Mouse (Mus musculus) kidney, postnatal 0 days (tissue): ENCODE measurements around the gene Gm10282. TPM values are rescaled to one million over a fixed set of nuclear protein-coding genes. Genes with fewer than 3 reads are reported as not detected.

Experiments
- ATAC-seq: fragments of 200-750 bp; cut with Nextera tagmentation; replicated peaks from 2 replicates; pipeline ENCODE4 v1.8.0; 2017; ENCODE audit warnings: low read depth, moderate number of reproducible peaks, moderate TSS enrichment, moderate library complexity; ENCODE audit not compliant: low FRiP score
- DNase-seq: peaks from one replicate; pipeline ENCODE4 v3.0.0-alpha.2; 2016; ENCODE audit warnings: low spot score
- H3K27ac ChIP-seq: fragments of 300-500 bp; sonication (generic); 2 replicates; pipeline ENCODE4 v1.5.1; 2014; ENCODE audit warnings: mild to moderate bottlenecking
- H3K27me3 ChIP-seq: fragments of 300-500 bp; sonication (generic); 2 replicates; pipeline ENCODE4 v1.6.1; 2014; ENCODE audit warnings: low read length, mixed read lengths; ENCODE audit not compliant: insufficient read depth
- H3K36me3 ChIP-seq: fragments of 300-500 bp; sonication (generic); 2 replicates; pipeline ENCODE4 v1.6.1; 2014; ENCODE audit warnings: low read length, mixed read lengths; ENCODE audit not compliant: insufficient read depth
- H3K4me1 ChIP-seq: fragments of 300-500 bp; sonication (generic); replicated peaks from 2 replicates; pipeline ENCODE4 v1.6.1; 2014; ENCODE audit warnings: antibody characterized with exemption, low read length, mixed read lengths; ENCODE audit not compliant: insufficient read depth
- H3K4me2 ChIP-seq: fragments of 300-500 bp; sonication (generic); 2 replicates; pipeline ENCODE4 v1.6.1; 2014; ENCODE audit warnings: mild to moderate bottlenecking, low read length, moderate library complexity, mixed read lengths
- H3K4me3 ChIP-seq: fragments of 300-500 bp; sonication (generic); replicated peaks from 2 replicates; pipeline ENCODE4 v1.5.1; 2014; ENCODE audit warnings: low read depth, low read length
- H3K9ac ChIP-seq: fragments of 300-500 bp; sonication (generic); 2 replicates; pipeline ENCODE4 v1.6.1; 2014; ENCODE audit warnings: low read depth, low read length
- H3K9me3 ChIP-seq: fragments of 300-500 bp; sonication (generic); replicated peaks from 2 replicates; pipeline ENCODE4 v1.6.1; 2016; ENCODE audit warnings: low read length, inconsistent platforms, mixed read lengths
- CTCF ChIP-seq: IDR thresholded peaks from 2 replicates; pipeline ENCODE4 v1.5.1; 2016; ENCODE audit warnings: antibody characterized with exemption, low read depth, mild to moderate bottlenecking, moderate library complexity
- WGBS: fragments of 180-500 bp; shearing (Covaris S2); extraction: QIAGEN DNeasy Blood & Tissue Kit; methylation state at CpG from one replicate; pipeline ENCODE4 v1.1.7; 2014; 5-methylcytosine and 5-hydroxymethylcytosine counted together
- polyA plus RNA-seq: library from polyadenylated mRNA; unstranded; fragments of >200 nt; fragmentation: Nextera tagmentation; extraction: Ambion mirVana; gene quantifications from 2 replicates; pipeline ENCODE4 v1.2.1, GENCODE M21; 2015

The Gm10282 gene
- polyA plus RNA-seq, 1 experiment from 2014 or later = 22.8 TPM

- no peak overlapping the region for H3K4me2 ChIP-seq
- H3K4me3 ChIP-seq = no peak overlapping the region
- ATAC-seq (no peak), DNase-seq (no peak)
- H3K27ac ChIP-seq = 0 out of 2 replicates have a peak overlapping the region, but pooled peaks have one; percentile 3
- no peaks in the 10 kb centered on the region for H3K9me3 ChIP-seq
- H3K36me3 ChIP-seq = peaks cover 20% of the 10 kb centered on the region; the same call in 1 of the 2 replicates
- H3K4me1 ChIP-seq = no peaks in the 10 kb centered on the region
- TF ChIP-seq CTCF = no peak
- H3K9ac ChIP-seq = no peak overlapping the region
- H3K27me3 ChIP-seq = no peaks in the 10 kb centered on the region
Observed at GRCm38 (mm10) chr8:72337034-72337433, 32.0 kb upstream of the Gm10282 start.

- ATAC-seq = no peak
- TF ChIP-seq CTCF = no peak
- H3K36me3 ChIP-seq = peaks cover 18% of the 10 kb centered on the region; the same call in 1 of the 2 replicates
- no peaks in the 10 kb centered on the region for H3K9me3 ChIP-seq
- H3K4me3 ChIP-seq = no peak overlapping the region
- WGBS = 53% methylated on average over 2 of the region's 2 CpGs
- no peaks in the 10 kb centered on the region for H3K4me1 ChIP-seq
- no peak overlapping the region for H3K4me2 ChIP-seq
- no peak for DNase-seq
- 0 out of 2 replicates have a peak overlapping the region, but pooled peaks have one; percentile 3 for H3K27ac ChIP-seq
- no peak overlapping the region for H3K9ac ChIP-seq
- H3K27me3 ChIP-seq = no peaks in the 10 kb centered on the region
Observed at GRCm38 (mm10) chr8:72336273-72336672, 31.2 kb upstream of the Gm10282 start.

GRCm38 (mm10) chr8:72334144-72334641 lies 29.1 kb upstream of the Gm10282 start:
- DNase-seq (no peak), ATAC-seq (no peak)
- Histone ChIP-seq H3K9me3 (no peaks in the 10 kb centered on the region), H3K36me3 (0 out of 2 replicates have a peak, but pooled peaks cover 5% of the 10 kb centered on the region), H3K4me2 (no peak overlapping the region), H3K27ac (no peak overlapping the region), H3K9ac (no peak overlapping the region), H3K27me3 (no peaks in the 10 kb centered on the region), H3K4me1 (no peaks in the 10 kb centered on the region), H3K4me3 (no peak overlapping the region)
- WGBS = 76% methylated on average over 4 of the region's 4 CpGs
- TF ChIP-seq CTCF = no peak

GRCm38 (mm10) chr8:72333429-72334143 lies 28.5 kb upstream of the Gm10282 start:
- DNase-seq (no peak), ATAC-seq (no peak; the same call in 1 of the 2 replicates)
- no peak for TF ChIP-seq CTCF
- Histone ChIP-seq H3K9me3 (no peaks in the 10 kb centered on the region), H3K27ac (no peak overlapping the region), H3K4me2 (no peak overlapping the region), H3K27me3 (no peaks in the 10 kb centered on the region), H3K4me1 (no peaks in the 10 kb centered on the region), H3K36me3 (no peaks in the 10 kb centered on the region), H3K9ac (no peak overlapping the region), H3K4me3 (no peak overlapping the region)
- 40% methylated on average over 3 of the region's 3 CpGs for WGBS

GRCm38 (mm10) chr8:72331631-72332030 lies 26.6 kb upstream of the Gm10282 start:
- WGBS = 91% methylated on average over 4 of the region's 4 CpGs
- H3K4me3 ChIP-seq = no peak overlapping the region
- ATAC-seq = no peak
- DNase-seq = no peak
- no peak overlapping the region for H3K27ac ChIP-seq
- no peak overlapping the region for H3K4me2 ChIP-seq
- no peaks in the 10 kb centered on the region for H3K4me1 ChIP-seq
- no peaks in the 10 kb centered on the region for H3K9me3 ChIP-seq
- H3K9ac ChIP-seq = no peak overlapping the region
- no peaks in the 10 kb centered on the region for H3K36me3 ChIP-seq
- no peaks in the 10 kb centered on the region for H3K27me3 ChIP-seq
- TF ChIP-seq CTCF = no peak

- Histone ChIP-seq H3K9ac (no peak overlapping the region), H3K4me2 (no peak overlapping the region), H3K9me3 (no peaks in the 10 kb centered on the region), H3K27me3 (no peaks in the 10 kb centered on the region), H3K4me1 (no peaks in the 10 kb centered on the region), H3K27ac (no peak overlapping the region), H3K36me3 (no peaks in the 10 kb centered on the region), H3K4me3 (no peak overlapping the region)
- WGBS = 83% methylated on average over 6 of the region's 6 CpGs
- TF ChIP-seq CTCF = no peak
- DNase-seq = no peak
- no peak for ATAC-seq
Observed at GRCm38 (mm10) chr8:72330806-72331516, 25.9 kb upstream of the Gm10282 start.
